Mouse (Mus musculus) B cell, adult 2 months (primary cell): ENCODE data around the gene 1810046K07Rik.

Source experiments
- DNase-seq, 2 experiments: peaks; one replicate each; pipeline ENCODE4 v3.0.0; 2022

1810046K07Rik gene

GRCm38 (mm10) chr9:51303980-51304379 lies 24.7 kb downstream of the 1810046K07Rik start:
- no peak for DNase-seq

- no peak for DNase-seq
These were observed 35.2 kb downstream of the 1810046K07Rik start for GRCm38 (mm10) chr9:51293541-51293940.

GRCm38 (mm10) chr9:51292674-51293073 lies 36.0 kb downstream of the 1810046K07Rik start:
- peak; percentile 84 to 85 for DNase-seq

- DNase-seq: no peak
These were observed 37.7 kb downstream of the 1810046K07Rik start for GRCm38 (mm10) chr9:51290980-51291379.

GRCm38 (mm10) chr9:51286079-51286478 lies 42.6 kb downstream of the 1810046K07Rik start:
- no peak for DNase-seq

- DNase-seq: peak; percentile 25 to 36
These were observed 50.0 kb downstream of the 1810046K07Rik start, which contains the start of gene Colca2 for GRCm38 (mm10) chr9:51278500-51279381. Gene Colca2, minus strand, starts transcription at chr9:51278569.

- DNase-seq: no peak
These were observed 50.8 kb downstream of the 1810046K07Rik start for GRCm38 (mm10) chr9:51277834-51278498.

- DNase-seq: no peak
These were observed 54.0 kb downstream of the 1810046K07Rik start for GRCm38 (mm10) chr9:51274678-51275077.

GRCm38 (mm10) chr9:51273581-51274154 lies 55.0 kb downstream of the 1810046K07Rik start:
- peak; percentile 24 to 39 for DNase-seq

GRCm38 (mm10) chr9:51272102-51272501 lies 56.6 kb downstream of the 1810046K07Rik start:
- DNase-seq: no peak

- DNase-seq: no peak
These were observed 57.6 kb downstream of the 1810046K07Rik start for GRCm38 (mm10) chr9:51271073-51271472.

- DNase-seq: no peak
These were observed 59.9 kb downstream of the 1810046K07Rik start for GRCm38 (mm10) chr9:51268852-51269251.

- DNase-seq: no peak
These were observed 70.3 kb downstream of the 1810046K07Rik start for GRCm38 (mm10) chr9:51258426-51258825.

GRCm38 (mm10) chr9:51256780-51257502 lies 71.8 kb downstream of the 1810046K07Rik start:
- DNase-seq: no peak
